Comparison of ENCODE assay signal across 8 mouse cellular contexts in genomic region chr11:23007166-23007480, GRCm38 (mm10). TPM values are rescaled to one million over a fixed set of nuclear protein-coding genes. Genes with fewer than 3 reads are reported as not detected.
DNase-seq lines count a peak whose midpoint lies in the region; ATAC-seq and TF ChIP-seq lines count a peak whose summit lies in the region.

No protein-coding gene starts in this region.

- H3K79me2 ChIP-seq in MEL (ENCODE audit: control insufficient read depth, insufficient read depth, low read length, poor library complexity), result no peaks in the 10 kb centered on the region; the same call in 1 of the 2 replicates

- no peaks in the 10 kb centered on the region for H3K9me3 ChIP-seq in heart, embryonic 16.5 days (replicated peaks; ENCODE audit: control insufficient read depth, low read length)
- H3K9me3 ChIP-seq in MEL (replicated peaks; ENCODE audit: insufficient read depth, low read length), result no peaks in the 10 kb centered on the region
- no peaks in the 10 kb centered on the region for H3K9me3 ChIP-seq in hindbrain, embryonic 10.5 days
- no peaks in the 10 kb centered on the region for H3K9me3 ChIP-seq in midbrain, embryonic 11.5 days (ENCODE audit: control insufficient read depth, low read length)

- TF ChIP-seq POLR2A in MEL (IDR thresholded peaks at IDR 0.05; ENCODE audit: control insufficient read depth in 1 of 2, insufficient read depth in 1 of 2, low read depth in 1 of 2, low read length in 2 of 2, poor library complexity in 1 of 2), result no peak

- no peak for TF ChIP-seq RAD21 in MEL (IDR thresholded peaks at IDR 0.05; ENCODE audit: low read depth, low read length)

- TF ChIP-seq CTCF in MEL (IDR thresholded peaks at IDR 0.05 in 2 of 3, conservative IDR thresholded peaks at IDR 0.05 in 1 of 3; ENCODE audit: control insufficient read depth in 1 of 3, insufficient read depth in 1 of 3, low read depth in 2 of 3, low read length in 3 of 3, poor library complexity in 1 of 3, severe bottlenecking in 1 of 3), result no peak

- H3K27me3 ChIP-seq in heart, embryonic 16.5 days (ENCODE audit: control insufficient read depth, insufficient read depth, low read length), result no peaks in the 10 kb centered on the region
- no peaks in the 10 kb centered on the region for H3K27me3 ChIP-seq in MEL (ENCODE audit: control insufficient read depth in 1 of 2, insufficient read depth in 2 of 2, low read length in 2 of 2)
- H3K27me3 ChIP-seq in hindbrain, embryonic 10.5 days (ENCODE audit: insufficient read depth, poor library complexity, severe bottlenecking), result 0 out of 2 replicates have a peak, but pooled peaks cover 3% of the 10 kb centered on the region
- H3K27me3 ChIP-seq in midbrain, embryonic 11.5 days (ENCODE audit: control insufficient read depth, insufficient read depth, low read length), result no peaks in the 10 kb centered on the region

- ATAC-seq in heart, embryonic 16.5 days (replicated peaks; ENCODE audit: extremely low read depth, insufficient read depth, low FRiP score), result no peak
- peak; percentile 43 for ATAC-seq in midbrain, embryonic 11.5 days (ENCODE audit: low FRiP score)

- H3K27ac ChIP-seq in heart, embryonic 16.5 days (ENCODE audit: low read length), result peak overlapping the region; percentile 30
- peak overlapping the region; percentile 54 for H3K27ac ChIP-seq in MEL (ENCODE audit: control insufficient read depth, low read depth, low read length)
- H3K27ac ChIP-seq in hindbrain, embryonic 10.5 days, result peak overlapping the region; percentile 93
- 0 out of 2 replicates have a peak overlapping the region, but pooled peaks have one; percentile 25 for H3K27ac ChIP-seq in midbrain, embryonic 11.5 days (ENCODE audit: low read depth, low read length)

- no peak for TF ChIP-seq EP300 in MEL (IDR thresholded peaks at IDR 0.05; ENCODE audit: low read depth in 1 of 2, low read length in 2 of 2)

- no peaks in the 10 kb centered on the region; the same call in 1 of the 2 replicates for H3K4me1 ChIP-seq in heart, embryonic 16.5 days (ENCODE audit: control insufficient read depth, insufficient read depth, low read length)
- peaks cover 0 to 3% of the 10 kb centered on the region in 2 experiments; a peak in 1 of 4 replicates for H3K4me1 ChIP-seq in MEL (ENCODE audit: control insufficient read depth in 1 of 2, insufficient read depth in 2 of 2, low read length in 2 of 2)
- peaks cover 11% of the 10 kb centered on the region for H3K4me1 ChIP-seq in hindbrain, embryonic 10.5 days (replicated peaks)
- peaks cover 4% of the 10 kb centered on the region; the same call in 1 of the 2 replicates for H3K4me1 ChIP-seq in midbrain, embryonic 11.5 days (ENCODE audit: control insufficient read depth, insufficient read depth, low read length)

- peaks cover 20% of the 10 kb centered on the region for H3K36me3 ChIP-seq in heart, embryonic 16.5 days (ENCODE audit: control insufficient read depth, insufficient read depth)
- peaks cover 4 to 25% of the 10 kb centered on the region in 2 experiments; a peak in 3 of 4 replicates for H3K36me3 ChIP-seq in MEL (ENCODE audit: control insufficient read depth in 1 of 2, insufficient read depth in 2 of 2, low read length in 2 of 2)
- H3K36me3 ChIP-seq in hindbrain, embryonic 10.5 days, result peaks cover 35% of the 10 kb centered on the region
- peaks cover 15% of the 10 kb centered on the region; the same call in 1 of the 2 replicates for H3K36me3 ChIP-seq in midbrain, embryonic 11.5 days (ENCODE audit: control insufficient read depth, insufficient read depth, low read length)

- H3K9ac ChIP-seq in heart, embryonic 16.5 days (ENCODE audit: low read length), result peak overlapping the region; percentile 51
- peak overlapping the region; percentile 58 for H3K9ac ChIP-seq in MEL (ENCODE audit: control insufficient read depth, low read depth, low read length, poor library complexity, severe bottlenecking)
- no peak overlapping the region for H3K9ac ChIP-seq in midbrain, embryonic 11.5 days (ENCODE audit: low read length)

- peak overlapping the region; percentile 75 for H3K4me2 ChIP-seq in heart, embryonic 16.5 days (ENCODE audit: low read depth, low read length)
- peak overlapping the region; percentile 62 for H3K4me2 ChIP-seq in midbrain, embryonic 11.5 days

- DNase-seq in heart, postnatal 4 days, result no peak
- no peak for DNase-seq in MEL (ENCODE audit: low read depth, low spot score)
- DNase-seq in hindbrain, embryonic 10.5 days (ENCODE audit: low spot score), result no peak
- no peak for DNase-seq in midbrain, embryonic 11.5 days (ENCODE audit: low spot score, missing footprints)
- no peak for DNase-seq in layer of hippocampus, adult 9-11 months
- no peak for DNase-seq in adrenal gland, adult 2 months
- no peak for DNase-seq in frontal cortex, adult 2 months (ENCODE audit: extremely low spot score in 1 of 2, low spot score in 1 of 2)

- peak overlapping the region; percentile 69 for H3K4me3 ChIP-seq in heart, embryonic 16.5 days (ENCODE audit: low read length)
- peak overlapping the region; percentile 72 for H3K4me3 ChIP-seq in MEL (ENCODE audit: control insufficient read depth in 1 of 2, insufficient read depth in 1 of 2, low read depth in 2 of 2, low read length in 2 of 2)
- peak overlapping the region; percentile 72 for H3K4me3 ChIP-seq in hindbrain, embryonic 10.5 days
- peak overlapping the region; percentile 40 for H3K4me3 ChIP-seq in midbrain, embryonic 11.5 days (ENCODE audit: low read depth, low read length)

- WGBS in heart, embryonic 16.5 days, result 6% methylated on average over 6 of the region's 6 CpGs
- WGBS in hindbrain, embryonic 10.5 days, result 10% methylated on average over 6 of the region's 6 CpGs
- 8% methylated on average over 6 of the region's 6 CpGs for WGBS in midbrain, embryonic 11.5 days

RNA-seq across cellular contexts. Expression of gene Fam161a, which starts 0.2 kb away (rescaled TPM):
- 1.5 and 2.2 TPM in 2 replicates for polyA plus RNA-seq in heart, embryonic 16.5 days (2015; fragmentation: Nextera tagmentation; extraction: Ambion mirVana)
- total RNA-seq in heart, postnatal 4 days (2021), result 1 to 10 TPM; 1.7 to 2.0 TPM
- total RNA-seq in MEL (2012; rRNA removed), result 0.27 and 0.65 TPM in 2 replicates
- 1 to 10 TPM in 1 of 2 experiments, not detected in 1; 1.0 TPM for polyA plus RNA-seq in MEL (2012; ENCODE audit: insufficient read depth in 1 of 2, insufficient read length in 2 of 2, low read depth in 1 of 2, low replicate concordance in 2 of 2, missing spikeins in 1 of 2)
- 2.9 and 4.0 TPM in 2 replicates for polyA plus RNA-seq in hindbrain, embryonic 10.5 days (2016; fragmentation: Nextera tagmentation; extraction: Ambion mirVana)
- polyA plus RNA-seq in midbrain, embryonic 11.5 days (2014; fragmentation: Nextera tagmentation; extraction: Ambion mirVana), result 3.8 and 4.0 TPM in 2 replicates
- total RNA-seq in adrenal gland, adult 2 months (2021), result 10 to 100 TPM; 18.3 to 30.5 TPM
- polyA plus RNA-seq in adrenal gland, adult 2 months (2012; rRNA removed), result 0.54 and 0.91 TPM in 2 replicates
- 4.1 and 4.5 TPM in 2 replicates for polyA plus RNA-seq in frontal cortex, adult 2 months (2012; rRNA removed)

RNA-seq across cellular contexts. Expression of gene Cct4, which starts 16.8 kb away (rescaled TPM):
- 199 and 221 TPM in 2 replicates for polyA plus RNA-seq in heart, embryonic 16.5 days (2015; fragmentation: Nextera tagmentation; extraction: Ambion mirVana)
- 100 to 1,000 TPM; 150 to 156 TPM for total RNA-seq in heart, postnatal 4 days (2021)
- 552 and 588 TPM in 2 replicates for total RNA-seq in MEL (2012; rRNA removed)
- 100 to 1,000 TPM; 387 to 567 TPM for polyA plus RNA-seq in MEL (2012; ENCODE audit: insufficient read depth in 1 of 2, insufficient read length in 2 of 2, low read depth in 1 of 2, low replicate concordance in 2 of 2, missing spikeins in 1 of 2)
- polyA plus RNA-seq in hindbrain, embryonic 10.5 days (2016; fragmentation: Nextera tagmentation; extraction: Ambion mirVana), result 387 and 408 TPM in 2 replicates
- polyA plus RNA-seq in midbrain, embryonic 11.5 days (2014; fragmentation: Nextera tagmentation; extraction: Ambion mirVana), result 448 and 476 TPM in 2 replicates
- 100 to 1,000 TPM; 155 to 210 TPM for total RNA-seq in adrenal gland, adult 2 months (2021)
- 353 and 361 TPM in 2 replicates for polyA plus RNA-seq in adrenal gland, adult 2 months (2012; rRNA removed)
- polyA plus RNA-seq in frontal cortex, adult 2 months (2012; rRNA removed), result 63.7 and 77.8 TPM in 2 replicates

RNA-seq across cellular contexts. Expression of gene Commd1, which starts 24.9 kb away (rescaled TPM):
- 333 and 350 TPM in 2 replicates for polyA plus RNA-seq in heart, embryonic 16.5 days (2015; fragmentation: Nextera tagmentation; extraction: Ambion mirVana)
- 100 to 1,000 TPM; 161 to 186 TPM for total RNA-seq in heart, postnatal 4 days (2021)
- 113 and 128 TPM in 2 replicates for total RNA-seq in MEL (2012; rRNA removed)
- 100 to 1,000 TPM in 1 of 2 experiments, not detected in 1; 102 TPM for polyA plus RNA-seq in MEL (2012; ENCODE audit: insufficient read depth in 1 of 2, insufficient read length in 2 of 2, low read depth in 1 of 2, low replicate concordance in 2 of 2, missing spikeins in 1 of 2)
- 374 and 405 TPM in 2 replicates for polyA plus RNA-seq in hindbrain, embryonic 10.5 days (2016; fragmentation: Nextera tagmentation; extraction: Ambion mirVana)
- polyA plus RNA-seq in midbrain, embryonic 11.5 days (2014; fragmentation: Nextera tagmentation; extraction: Ambion mirVana), result 432 and 437 TPM in 2 replicates
- 100 to 1,000 TPM in 1 of 2 experiments, 10 to 100 TPM in 1; 86.6 to 112 TPM for total RNA-seq in adrenal gland, adult 2 months (2021)
- 3.9 and 4.2 TPM in 2 replicates for polyA plus RNA-seq in adrenal gland, adult 2 months (2012; rRNA removed)
- 39.1 and 46.5 TPM in 2 replicates for polyA plus RNA-seq in frontal cortex, adult 2 months (2012; rRNA removed)

RNA-seq across cellular contexts. Expression of gene Gm28048, which starts 25.2 kb away (rescaled TPM):
- polyA plus RNA-seq in heart, embryonic 16.5 days (2015; fragmentation: Nextera tagmentation; extraction: Ambion mirVana), result 10.7 and 15.8 TPM in 2 replicates
- total RNA-seq in heart, postnatal 4 days (2021), result 1 to 10 TPM; 7.6 to 8.1 TPM
- 11.8 and 15.0 TPM in 2 replicates for total RNA-seq in MEL (2012; rRNA removed)
- 1 to 10 TPM in 1 of 2 experiments, not detected in 1; 8.6 TPM for polyA plus RNA-seq in MEL (2012; ENCODE audit: insufficient read depth in 1 of 2, insufficient read length in 2 of 2, low read depth in 1 of 2, low replicate concordance in 2 of 2, missing spikeins in 1 of 2)
- polyA plus RNA-seq in hindbrain, embryonic 10.5 days (2016; fragmentation: Nextera tagmentation; extraction: Ambion mirVana), result 3.3 and 4.5 TPM in 2 replicates
- polyA plus RNA-seq in midbrain, embryonic 11.5 days (2014; fragmentation: Nextera tagmentation; extraction: Ambion mirVana), result 5.2 and 5.6 TPM in 2 replicates
- total RNA-seq in adrenal gland, adult 2 months (2021), result 10 to 100 TPM; 39.3 to 39.4 TPM
- polyA plus RNA-seq in adrenal gland, adult 2 months (2012; rRNA removed), result not detected in 2 replicates
- polyA plus RNA-seq in frontal cortex, adult 2 months (2012; rRNA removed), result 3.8 and 6.4 TPM in 2 replicates

RNA-seq across cellular contexts. Expression of gene Zrsr1, which starts 35.3 kb away (rescaled TPM):
- 1.8 and 1.9 TPM in 2 replicates for polyA plus RNA-seq in heart, embryonic 16.5 days (2015; fragmentation: Nextera tagmentation; extraction: Ambion mirVana)
- total RNA-seq in heart, postnatal 4 days (2021), result 1 to 10 TPM; 8.2 to 8.7 TPM
- 10.4 and 11.3 TPM in 2 replicates for total RNA-seq in MEL (2012; rRNA removed)
- 10 to 100 TPM in 1 of 2 experiments, not detected in 1; 15.8 TPM for polyA plus RNA-seq in MEL (2012; ENCODE audit: insufficient read depth in 1 of 2, insufficient read length in 2 of 2, low read depth in 1 of 2, low replicate concordance in 2 of 2, missing spikeins in 1 of 2)
- polyA plus RNA-seq in hindbrain, embryonic 10.5 days (2016; fragmentation: Nextera tagmentation; extraction: Ambion mirVana), result 2.7 and 3.2 TPM in 2 replicates
- 4.3 and 5.3 TPM in 2 replicates for polyA plus RNA-seq in midbrain, embryonic 11.5 days (2014; fragmentation: Nextera tagmentation; extraction: Ambion mirVana)
- 10 to 100 TPM; 34.5 to 38.0 TPM for total RNA-seq in adrenal gland, adult 2 months (2021)
- polyA plus RNA-seq in adrenal gland, adult 2 months (2012; rRNA removed), result 8.9 and 9.6 TPM in 2 replicates
- 59.0 and 60.0 TPM in 2 replicates for polyA plus RNA-seq in frontal cortex, adult 2 months (2012; rRNA removed)

Comparison
In these comparisons a context has a peak if more than half of its experiments do, and no peak if none do; other contexts are left out.
1. H3K27ac ChIP-seq: peak in every context shown above with its lines; median percentile 93 in hindbrain, embryonic 10.5 days; 54 in MEL; 30 in heart, embryonic 16.5 days; 25 in midbrain, embryonic 11.5 days.